Mouse (Mus musculus): Measurements from ENCODE around the gene Anapc15. TPM values are rescaled to one million over a fixed set of nuclear protein-coding genes. Genes with fewer than 3 reads are reported as not detected.

Gene Anapc15
- polyA plus RNA-seq (2016; fragmentation: Nextera tagmentation; extraction: Ambion mirVana), result 72.0 and 82.2 TPM in 2 replicates

DNA sequence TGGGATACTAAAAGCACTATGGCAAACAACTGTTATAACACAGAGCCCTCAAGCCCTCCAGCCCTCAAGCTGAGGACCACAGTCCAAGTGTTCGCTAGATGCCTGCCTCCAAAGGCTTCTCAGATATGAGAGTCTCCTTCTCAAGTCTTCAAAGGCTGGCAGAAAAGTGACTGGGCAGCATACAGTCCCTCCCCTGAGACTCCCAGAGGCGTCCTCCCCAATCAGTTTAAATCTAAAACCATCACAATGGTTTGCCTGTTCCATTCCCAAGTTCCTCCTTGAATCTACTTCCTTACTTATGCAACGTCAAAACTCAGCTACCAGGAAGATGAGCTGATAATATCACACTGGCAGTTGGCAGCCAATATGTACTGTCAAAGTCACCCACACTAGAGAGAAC is at the start of gene Anapc15:
Gene Anapc15, plus strand, starts transcription at position 301 of the 400 bp plus-strand sequence.
- ATAC-seq, result no peak
- Histone ChIP-seq H3K9ac (no peak within 1 kb of the TSS), H3K4me2 (no peak within 1 kb of the TSS), H3K27me3 (replicated peaks) (no peaks in the 10 kb centered on the region), H3K9me3 (replicated peaks) (no peaks in the 10 kb centered on the region), H3K36me3 (no peaks in the 10 kb centered on the region), H3K4me3 (no peak within 1 kb of the TSS), H3K4me1 (no peaks in the 10 kb centered on the region), H3K27ac (no peak within 1 kb of the TSS)
- WGBS (ENCODE audit: insufficient replicate concordance), result 45% methylated on average over 3 of the region's 3 CpGs

DNA sequence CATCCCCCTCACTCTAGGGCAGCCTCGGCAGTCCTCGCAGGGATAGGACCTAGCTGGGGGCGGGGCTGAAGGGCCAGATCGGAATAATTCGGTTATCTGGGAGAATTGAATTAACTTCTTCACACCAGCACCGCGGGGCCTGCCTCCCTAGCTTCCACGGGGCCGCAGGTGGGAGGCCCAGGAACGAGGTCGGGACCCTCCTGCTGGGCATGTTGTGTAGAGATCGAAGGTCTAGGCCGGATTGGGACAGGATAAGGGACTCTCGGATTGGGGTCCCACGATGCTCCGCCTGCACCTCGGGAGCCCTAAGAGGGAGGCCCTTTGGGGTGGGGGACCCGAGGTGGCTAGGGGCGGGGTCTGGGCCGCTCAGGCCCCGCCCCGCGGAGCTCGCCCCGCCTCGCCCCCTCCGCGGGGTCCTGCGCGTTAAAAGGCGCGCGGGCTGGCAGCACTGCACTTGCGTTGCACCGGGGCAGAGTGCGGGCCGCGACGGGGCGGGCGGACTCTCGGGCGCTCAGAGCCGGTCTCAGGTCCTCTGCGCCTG is 45.6 kb upstream of the Anapc15 start, which contains the start of gene Phox2a:
Gene Phox2a, plus strand, starts transcription at position 453 of the 541 bp plus-strand sequence.
- WGBS (ENCODE audit: insufficient replicate concordance), result 2% methylated on average over 39 of the region's 45 CpGs

GRCm38 (mm10) chr7:101820295-101821030 is 43.1 kb upstream of the Anapc15 start:
- peaks cover 11% of the 10 kb centered on the region for H3K4me1 ChIP-seq
- H3K36me3 ChIP-seq, result peaks cover 10% of the 10 kb centered on the region; the same call in 1 of the 2 replicates
- H3K4me2 ChIP-seq, result peak overlapping the region; percentile 71; the same call in 1 of the 2 replicates
- no peak overlapping the region for H3K9ac ChIP-seq
- ATAC-seq, result no peak
- H3K4me3 ChIP-seq, result no peak overlapping the region
- no peaks in the 10 kb centered on the region for H3K9me3 ChIP-seq (replicated peaks)
- H3K27me3 ChIP-seq (replicated peaks), result peaks cover 87% of the 10 kb centered on the region
- no peak overlapping the region for H3K27ac ChIP-seq
- WGBS (ENCODE audit: insufficient replicate concordance), result 3% methylated on average over 35 of the region's 35 CpGs

More for the DNA sequence above, 45.6 kb upstream of the Anapc15 start, which contains the start of gene Phox2a:
- Histone ChIP-seq H3K9ac (no peak within 1 kb of the TSS), H3K36me3 (no peaks in the 10 kb centered on the region), H3K4me3 (peak within 1 kb of the TSS; percentile 30), H3K27me3 (replicated peaks) (peaks cover 79% of the 10 kb centered on the region), H3K27ac (no peak within 1 kb of the TSS), H3K9me3 (replicated peaks) (no peaks in the 10 kb centered on the region), H3K4me2 (peak within 1 kb of the TSS; percentile 48), H3K4me1 (peaks cover 11% of the 10 kb centered on the region)
- ATAC-seq, result no peak

DNA sequence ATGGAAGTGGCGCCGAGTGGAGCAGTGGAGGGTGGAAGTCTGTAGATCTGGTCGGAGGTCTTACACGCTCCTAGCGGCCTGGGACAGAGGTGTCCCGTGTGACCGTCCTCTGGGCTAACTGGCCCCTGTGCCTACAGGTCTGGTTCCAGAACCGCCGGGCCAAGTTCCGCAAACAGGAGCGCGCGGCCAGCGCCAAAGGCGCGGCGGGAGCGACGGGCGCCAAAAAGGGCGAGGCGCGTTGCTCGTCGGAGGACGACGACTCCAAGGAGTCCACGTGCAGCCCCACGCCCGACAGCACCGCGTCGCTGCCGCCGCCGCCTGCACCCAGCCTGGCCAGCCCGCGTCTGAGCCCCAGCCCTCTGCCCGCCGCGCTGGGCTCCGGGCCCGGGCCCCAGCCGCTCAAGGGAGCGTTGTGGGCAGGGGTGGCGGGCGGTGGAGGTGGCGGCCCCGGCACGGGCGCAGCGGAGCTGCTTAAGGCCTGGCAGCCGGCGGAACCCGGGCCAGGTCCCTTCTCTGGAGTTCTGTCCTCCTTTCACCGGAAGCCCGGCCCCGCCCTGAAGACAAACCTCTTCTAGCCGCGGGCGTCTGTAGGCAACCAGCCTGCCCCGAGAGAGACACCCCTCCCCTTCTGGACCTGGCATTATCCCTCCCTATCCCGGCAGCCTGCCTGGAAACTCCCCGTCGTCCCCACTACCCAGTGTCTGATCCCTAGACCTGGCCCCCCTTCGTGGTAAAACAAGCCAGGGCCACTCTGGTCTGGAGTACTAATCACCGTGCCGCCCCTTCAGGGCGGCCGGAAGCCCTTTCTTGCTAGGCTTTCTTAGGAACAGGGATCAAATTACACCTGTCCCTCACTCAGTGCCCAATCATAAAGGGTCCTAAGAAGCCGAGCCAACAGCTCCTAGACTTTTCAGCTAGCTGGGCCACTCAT is 41.7 kb upstream of the Anapc15 start:
- 2% methylated on average over 71 of the region's 71 CpGs for WGBS (ENCODE audit: insufficient replicate concordance)
- Histone ChIP-seq H3K27ac (no peak overlapping the region), H3K36me3 (peaks cover 23% of the 10 kb centered on the region; the same call in 1 of the 2 replicates), H3K9ac (no peak overlapping the region), H3K27me3 (replicated peaks) (peaks cover 77% of the 10 kb centered on the region), H3K4me2 (peak overlapping the region; percentile 71), H3K9me3 (replicated peaks) (no peaks in the 10 kb centered on the region), H3K4me1 (peaks cover 11% of the 10 kb centered on the region), H3K4me3 (peak overlapping the region; percentile 49)
- peak; percentile 43 for ATAC-seq

- H3K4me2 ChIP-seq, result no peak overlapping the region
- no peaks in the 10 kb centered on the region for H3K9me3 ChIP-seq (replicated peaks)
- peaks cover 36% of the 10 kb centered on the region for H3K36me3 ChIP-seq
- WGBS (ENCODE audit: insufficient replicate concordance), result 45% methylated on average over 32 of the region's 32 CpGs
- H3K4me1 ChIP-seq, result peaks cover 11% of the 10 kb centered on the region
- H3K4me3 ChIP-seq, result no peak overlapping the region
- H3K9ac ChIP-seq, result no peak overlapping the region
- no peak for ATAC-seq
- H3K27ac ChIP-seq, result no peak overlapping the region
- H3K27me3 ChIP-seq (replicated peaks), result peaks cover 64% of the 10 kb centered on the region
Measured at GRCm38 (mm10) chr7:101822836-101823757, 40.4 kb upstream of the Anapc15 start.

DNA sequence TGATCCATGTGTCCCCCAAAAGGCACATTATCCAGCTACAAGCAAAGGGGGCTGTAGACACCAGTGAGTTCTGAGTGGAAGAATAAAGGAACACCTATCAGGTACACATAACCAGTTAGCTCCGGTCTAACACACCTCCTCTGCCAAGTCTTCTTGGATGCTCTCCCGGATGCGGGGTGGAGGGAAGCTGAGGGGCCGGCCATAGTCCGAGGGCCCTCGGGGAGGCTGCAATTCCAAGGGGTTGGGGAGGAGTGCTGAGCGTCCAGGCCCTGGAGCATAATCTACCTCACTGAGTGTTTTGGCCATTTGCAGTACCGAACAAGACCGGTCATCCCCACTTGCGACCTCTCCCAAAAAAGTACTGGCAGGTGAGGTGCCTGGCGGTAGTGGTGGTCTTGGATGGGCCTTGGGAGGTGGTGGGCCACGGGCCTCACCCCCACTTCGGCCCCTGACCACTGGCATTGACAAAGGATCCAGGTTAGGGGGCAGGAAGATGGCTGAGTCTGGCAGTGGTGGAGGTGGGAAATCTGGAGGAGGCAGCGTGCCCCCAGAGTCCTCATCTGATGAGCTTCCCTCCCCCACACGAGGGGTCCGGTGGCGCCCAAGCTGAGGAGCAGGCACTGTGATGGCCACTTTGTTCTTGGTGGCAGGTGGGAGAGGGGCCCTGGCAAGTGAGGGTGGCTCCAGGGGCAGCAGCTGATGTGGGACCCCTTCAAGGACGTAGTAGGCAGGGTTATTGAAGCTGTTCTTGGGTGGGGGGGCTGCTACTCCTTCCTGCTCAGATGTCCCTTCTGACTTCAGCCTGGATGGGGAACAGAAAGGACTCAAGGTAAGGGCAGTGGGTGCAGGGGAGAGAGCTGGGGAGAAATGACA is 39.5 kb upstream of the Anapc15 start:
- Histone ChIP-seq H3K9me3 (replicated peaks) (no peaks in the 10 kb centered on the region), H3K27me3 (replicated peaks) (peaks cover 55% of the 10 kb centered on the region), H3K4me2 (no peak overlapping the region), H3K4me1 (peaks cover 11% of the 10 kb centered on the region), H3K9ac (no peak overlapping the region), H3K27ac (no peak overlapping the region), H3K4me3 (no peak overlapping the region), H3K36me3 (peaks cover 44% of the 10 kb centered on the region)
- no peak for ATAC-seq
- WGBS (ENCODE audit: insufficient replicate concordance), result 80% methylated on average over 18 of the region's 18 CpGs

- Histone ChIP-seq H3K9ac (no peak overlapping the region), H3K4me2 (no peak overlapping the region), H3K9me3 (replicated peaks) (no peaks in the 10 kb centered on the region), H3K4me1 (0 out of 2 replicates have a peak, but pooled peaks cover 2% of the 10 kb centered on the region), H3K36me3 (peaks cover 80% of the 10 kb centered on the region), H3K4me3 (no peak overlapping the region), H3K27me3 (replicated peaks) (peaks cover 6% of the 10 kb centered on the region), H3K27ac (no peak overlapping the region)
- 74% methylated on average over 3 of the region's 3 CpGs for WGBS (ENCODE audit: insufficient replicate concordance)
- no peak for ATAC-seq
Measured at GRCm38 (mm10) chr7:101830373-101830772, 33.1 kb upstream of the Anapc15 start.

- Histone ChIP-seq H3K4me3 (no peak overlapping the region), H3K36me3 (peaks cover 72% of the 10 kb centered on the region), H3K9me3 (replicated peaks) (no peaks in the 10 kb centered on the region), H3K9ac (no peak overlapping the region), H3K4me1 (peaks cover 13% of the 10 kb centered on the region; the same call in 1 of the 2 replicates), H3K4me2 (no peak overlapping the region), H3K27ac (no peak overlapping the region), H3K27me3 (replicated peaks) (peaks cover 17% of the 10 kb centered on the region)
- 75% methylated on average over 8 of the region's 8 CpGs for WGBS (ENCODE audit: insufficient replicate concordance)
- no peak for ATAC-seq
Measured at GRCm38 (mm10) chr7:101831437-101831836, 32.1 kb upstream of the Anapc15 start.

DNA sequence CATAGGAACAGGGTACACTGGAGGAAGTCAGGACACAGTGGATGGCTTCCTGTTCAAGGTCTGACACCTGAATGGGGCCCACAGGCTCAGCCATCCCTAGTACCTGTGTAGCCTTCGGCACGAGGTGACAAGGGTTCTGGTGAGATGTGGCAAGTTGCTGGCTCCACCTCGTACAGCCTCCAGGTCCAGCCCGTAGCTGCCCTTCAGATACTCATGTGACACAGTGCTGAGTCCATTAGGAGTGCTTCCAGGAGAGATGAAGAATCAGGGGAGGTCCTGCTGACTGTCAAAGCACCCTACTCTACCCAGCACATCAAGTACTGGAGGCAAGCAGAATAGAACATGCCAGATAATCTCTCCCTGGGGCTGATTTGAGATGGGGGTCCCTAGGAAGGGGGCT is 31.1 kb upstream of the Anapc15 start:
- no peak overlapping the region for H3K4me2 ChIP-seq
- H3K4me1 ChIP-seq, result peaks cover 22% of the 10 kb centered on the region
- peaks cover 26% of the 10 kb centered on the region for H3K27me3 ChIP-seq (replicated peaks)
- H3K9me3 ChIP-seq (replicated peaks), result no peaks in the 10 kb centered on the region
- H3K27ac ChIP-seq, result no peak overlapping the region
- H3K9ac ChIP-seq, result no peak overlapping the region
- no peak for ATAC-seq
- H3K4me3 ChIP-seq, result no peak overlapping the region
- peaks cover 62% of the 10 kb centered on the region for H3K36me3 ChIP-seq
- 79% methylated on average over 4 of the region's 4 CpGs for WGBS (ENCODE audit: insufficient replicate concordance)

DNA sequence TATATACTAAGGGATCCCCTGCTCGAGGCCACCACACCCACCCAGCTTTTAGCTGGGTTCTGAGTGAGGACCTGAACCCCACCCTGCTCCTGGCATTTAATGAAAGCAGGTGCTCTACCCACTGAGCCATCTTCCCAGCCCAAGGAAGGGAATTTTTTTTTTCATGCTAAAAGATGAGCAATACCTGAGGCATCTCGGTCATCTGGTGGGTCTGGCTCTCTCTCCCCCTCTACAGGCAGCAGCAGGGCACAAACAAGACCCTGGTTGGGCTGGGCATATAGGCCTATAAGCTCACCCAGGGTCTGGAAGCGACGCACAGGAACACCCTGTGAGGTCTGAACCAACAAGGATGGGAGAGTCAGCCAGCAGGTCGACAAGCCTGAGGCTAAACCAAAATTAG is 30.2 kb upstream of the Anapc15 start:
- 66% methylated on average over 5 of the region's 5 CpGs for WGBS (ENCODE audit: insufficient replicate concordance)
- Histone ChIP-seq H3K4me2 (no peak overlapping the region), H3K4me3 (no peak overlapping the region), H3K36me3 (peaks cover 52% of the 10 kb centered on the region), H3K4me1 (peaks cover 31% of the 10 kb centered on the region), H3K27ac (no peak overlapping the region), H3K27me3 (replicated peaks) (peaks cover 36% of the 10 kb centered on the region), H3K9me3 (replicated peaks) (no peaks in the 10 kb centered on the region), H3K9ac (no peak overlapping the region)
- no peak for ATAC-seq

All from liver, embryonic 12.5 days (tissue).